Mouse (Mus musculus): ENCODE measurements around the gene Id2.

- TF ChIP-seq CTCF (IDR thresholded peaks at IDR 0.05; ENCODE audit: borderline replicate concordance, control insufficient read depth, extremely low read depth, insufficient read depth, low read length, poor library complexity) (no peak), POLR2A (IDR thresholded peaks at IDR 0.05; ENCODE audit: control insufficient read depth, extremely low read depth, insufficient read depth, low read length, poor library complexity) (no peak)
Measured at GRCm38 (mm10) chr12:25059487-25060200, 37.3 kb downstream of the Id2 start.

Data from thymus, adult 2 months (tissue).